In genomic region chr16:18198365-18199098, GRCm38 (mm10) we compare ENCODE assay signal across 20 mouse cellular contexts. TPM values are rescaled to one million over a fixed set of nuclear protein-coding genes. Genes with fewer than 3 reads are reported as not detected.
DNase-seq lines count a peak whose midpoint lies in the region; ATAC-seq lines count a peak whose summit lies in the region.
"Had no signal": no experiment of that assay in that cellular context is flagged by ENCODE, and none has a peak within 500 bp of the region (broad histone marks: within the 10 kb centered on the region; RNA-seq: fewer than 3 reads in every experiment).

No protein-coding gene starts in this region.

- H3K4me1 ChIP-seq in neural tube, embryonic 11.5 days (ENCODE audit: control insufficient read depth, insufficient read depth, low read length): peaks cover 38% of the 10 kb centered on the region
- H3K4me1 ChIP-seq in hindbrain, embryonic 15.5 days (replicated peaks): peaks cover 38% of the 10 kb centered on the region
- H3K4me1 ChIP-seq in midbrain, embryonic 13.5 days (replicated peaks): peaks cover 54% of the 10 kb centered on the region
- H3K4me1 ChIP-seq: liver, embryonic 15.5 days had no signal

- WGBS in neural tube, embryonic 11.5 days: 54% methylated on average over 10 of the region's 10 CpGs
- 50% methylated on average over 10 of the region's 10 CpGs for WGBS in hindbrain, embryonic 15.5 days
- WGBS in midbrain, embryonic 13.5 days: 38% methylated on average over 10 of the region's 10 CpGs

- no peaks in the 10 kb centered on the region for H3K9me3 ChIP-seq in neural tube, embryonic 11.5 days (ENCODE audit: control insufficient read depth, low read length)
- no peaks in the 10 kb centered on the region for H3K9me3 ChIP-seq in hindbrain, embryonic 15.5 days
- H3K9me3 ChIP-seq in midbrain, embryonic 13.5 days: no peaks in the 10 kb centered on the region
- H3K9me3 ChIP-seq: liver, embryonic 15.5 days had no signal

- no peaks in the 10 kb centered on the region for H3K36me3 ChIP-seq in neural tube, embryonic 11.5 days (ENCODE audit: control insufficient read depth, insufficient read depth, low read length)
- H3K36me3 ChIP-seq in hindbrain, embryonic 15.5 days: no peaks in the 10 kb centered on the region
- no peaks in the 10 kb centered on the region for H3K36me3 ChIP-seq in midbrain, embryonic 13.5 days
- H3K36me3 ChIP-seq: liver, embryonic 15.5 days had no signal

- ATAC-seq in neural tube, embryonic 11.5 days (ENCODE audit: insufficient read depth, low FRiP score, low TSS enrichment): peak; percentile 24; the same call in 1 of the 2 replicates
- peak; percentile 37; the same call in 1 of the 2 replicates for ATAC-seq in hindbrain, embryonic 15.5 days (ENCODE audit: low FRiP score, low read depth)
- ATAC-seq in midbrain, embryonic 13.5 days: peak; percentile 60
- ATAC-seq: CD4-positive, CD25-positive, alpha-beta regulatory T cell, adult 4 months had no signal

- no peak overlapping the region for H3K4me2 ChIP-seq in neural tube, embryonic 11.5 days (ENCODE audit: low read depth)
- no peak overlapping the region for H3K4me2 ChIP-seq in hindbrain, embryonic 15.5 days
- H3K4me2 ChIP-seq in midbrain, embryonic 13.5 days (replicated peaks): no peak overlapping the region
- H3K4me2 ChIP-seq: liver, embryonic 15.5 days had no signal

- no peak overlapping the region for H3K4me3 ChIP-seq in neural tube, embryonic 11.5 days (ENCODE audit: low read depth, low read length)
- H3K4me3 ChIP-seq in hindbrain, embryonic 15.5 days: no peak overlapping the region
- H3K4me3 ChIP-seq in midbrain, embryonic 13.5 days (replicated peaks): no peak overlapping the region
- H3K4me3 ChIP-seq: liver, embryonic 15.5 days had no signal

- no peaks in the 10 kb centered on the region for H3K27me3 ChIP-seq in neural tube, embryonic 11.5 days (ENCODE audit: control insufficient read depth, insufficient read depth, low read length)
- H3K27me3 ChIP-seq in hindbrain, embryonic 15.5 days: no peaks in the 10 kb centered on the region
- no peaks in the 10 kb centered on the region for H3K27me3 ChIP-seq in midbrain, embryonic 13.5 days
- H3K27me3 ChIP-seq: liver, embryonic 15.5 days had no signal

- no peak overlapping the region for H3K9ac ChIP-seq in neural tube, embryonic 11.5 days (ENCODE audit: low read length)
- no peak overlapping the region for H3K9ac ChIP-seq in hindbrain, embryonic 15.5 days
- H3K9ac ChIP-seq in midbrain, embryonic 13.5 days (replicated peaks): peak overlapping the region; percentile 36; the same call in 1 of the 2 replicates
- H3K9ac ChIP-seq: liver, embryonic 15.5 days had no signal

- no peak for DNase-seq in neural tube, embryonic 11.5 days (ENCODE audit: low spot score)
- DNase-seq in neural tube, embryonic 10.5 days (ENCODE audit: extremely low spot score, low spot score): no peak
- DNase-seq in lung, postnatal 10 days: no peak
- no peak for DNase-seq in urinary bladder, adult 2 months (ENCODE audit: low spot score)
- DNase-seq in kidney, postnatal 25 days: no peak
- DNase-seq: adrenal gland, adult 2 months; cerebellum, adult 2 months; gastrocnemius, postnatal 14 days; heart, postnatal 10 days; kidney, adult 11 months; kidney, postnatal 36 days; left cerebral cortex, postnatal 4 days; lung, postnatal 14 days; right cerebral cortex, postnatal 14 days; thymus, adult 18-20 months had no signal

- no peak overlapping the region for H3K27ac ChIP-seq in neural tube, embryonic 11.5 days (ENCODE audit: low read depth, low read length)
- 0 out of 2 replicates have a peak overlapping the region, but pooled peaks have one; percentile 28 for H3K27ac ChIP-seq in hindbrain, embryonic 15.5 days (replicated peaks)
- peak overlapping the region; percentile 70 for H3K27ac ChIP-seq in midbrain, embryonic 13.5 days
- H3K27ac ChIP-seq: liver, embryonic 15.5 days had no signal

RNA-seq across cellular contexts. Expression of gene Ccdc188, which starts 19.1 kb away (rescaled TPM):
- not detected in 2 replicates for polyA plus RNA-seq in neural tube, embryonic 11.5 days (2014; fragmentation: Nextera tagmentation; extraction: Ambion mirVana)
- not detected in 2 replicates for polyA plus RNA-seq in hindbrain, embryonic 15.5 days (2015; fragmentation: Nextera tagmentation; extraction: Ambion mirVana)
- polyA plus RNA-seq in midbrain, embryonic 13.5 days (2015; fragmentation: Nextera tagmentation; extraction: Ambion mirVana): 0.09 TPM in 1 of 2 replicates, not detected in the other
- polyA plus RNA-seq in urinary bladder, adult 2 months (2012; rRNA removed): not detected in 2 replicates
- polyA plus RNA-seq: adrenal gland, adult 2 months; CD4-positive, CD25-positive, alpha-beta regulatory T cell, adult 4 months; cerebellum, adult 2 months; frontal cortex, adult 2 months; liver, embryonic 15.5 days had no signal

RNA-seq across cellular contexts. Expression of gene Zdhhc8, which starts 36.4 kb away (rescaled TPM):
- 13.1 and 13.6 TPM in 2 replicates for polyA plus RNA-seq in neural tube, embryonic 11.5 days (2014; fragmentation: Nextera tagmentation; extraction: Ambion mirVana)
- 16.3 and 19.7 TPM in 2 replicates for polyA plus RNA-seq in hindbrain, embryonic 15.5 days (2015; fragmentation: Nextera tagmentation; extraction: Ambion mirVana)
- 10.1 and 11.9 TPM in 2 replicates for polyA plus RNA-seq in midbrain, embryonic 13.5 days (2015; fragmentation: Nextera tagmentation; extraction: Ambion mirVana)
- 27.3 and 35.1 TPM in 2 replicates for polyA plus RNA-seq in urinary bladder, adult 2 months (2012; rRNA removed)

RNA-seq across cellular contexts. Expression of gene Trmt2a, which starts 49.9 kb away (rescaled TPM):
- polyA plus RNA-seq in neural tube, embryonic 11.5 days (2014; fragmentation: Nextera tagmentation; extraction: Ambion mirVana): 92.9 and 93.9 TPM in 2 replicates
- polyA plus RNA-seq in hindbrain, embryonic 15.5 days (2015; fragmentation: Nextera tagmentation; extraction: Ambion mirVana): 94.7 and 98.9 TPM in 2 replicates
- polyA plus RNA-seq in midbrain, embryonic 13.5 days (2015; fragmentation: Nextera tagmentation; extraction: Ambion mirVana): 100 and 115 TPM in 2 replicates
- 55.6 and 56.7 TPM in 2 replicates for polyA plus RNA-seq in urinary bladder, adult 2 months (2012; rRNA removed)

RNA-seq across cellular contexts. Expression of gene Ranbp1, which starts 50.0 kb away (rescaled TPM):
- polyA plus RNA-seq in neural tube, embryonic 11.5 days (2014; fragmentation: Nextera tagmentation; extraction: Ambion mirVana): 953 and 1,053 TPM in 2 replicates
- 373 and 402 TPM in 2 replicates for polyA plus RNA-seq in hindbrain, embryonic 15.5 days (2015; fragmentation: Nextera tagmentation; extraction: Ambion mirVana)
- 519 and 564 TPM in 2 replicates for polyA plus RNA-seq in midbrain, embryonic 13.5 days (2015; fragmentation: Nextera tagmentation; extraction: Ambion mirVana)
- 88.4 and 90.6 TPM in 2 replicates for polyA plus RNA-seq in urinary bladder, adult 2 months (2012; rRNA removed)

RNA-seq across cellular contexts. Expression of gene Gm49776, which starts 59.6 kb away (rescaled TPM):
- 3.6 and 9.2 TPM in 2 replicates for polyA plus RNA-seq in neural tube, embryonic 11.5 days (2014; fragmentation: Nextera tagmentation; extraction: Ambion mirVana)
- polyA plus RNA-seq in hindbrain, embryonic 15.5 days (2015; fragmentation: Nextera tagmentation; extraction: Ambion mirVana): 2.2 and 6.0 TPM in 2 replicates
- polyA plus RNA-seq in midbrain, embryonic 13.5 days (2015; fragmentation: Nextera tagmentation; extraction: Ambion mirVana): not detected in 2 replicates
- not detected in 2 replicates for polyA plus RNA-seq in urinary bladder, adult 2 months (2012; rRNA removed)
- polyA plus RNA-seq: adrenal gland, adult 2 months; CD4-positive, CD25-positive, alpha-beta regulatory T cell, adult 4 months; frontal cortex, adult 2 months; liver, embryonic 15.5 days had no signal
